Mouse (Mus musculus) frontal cortex, adult (tissue): ENCODE measurements at regions not wholly inside any gene's neighbourhood (a gene's known extent, or its start where the extent isn't known, plus 50 kb on each side); places are given as distances from the start of the nearest gene placed in this dataset.

Source experiments
- ATAC-seq: cut with Nextera tagmentation; 2 replicates; pipeline ENCODE4 v1.9.2; 2017; ENCODE audit warnings: mild to moderate bottlenecking, moderate library complexity, mixed read lengths; ENCODE audit not compliant: low TSS enrichment

GRCm38 (mm10) chr7:136365318-136366211 lies 528.8 kb upstream of the Mgmt start:
- no peak for ATAC-seq

- ATAC-seq: no peak
Measured at GRCm38 (mm10) chr7:136377259-136377658, 517.2 kb upstream of the Mgmt start.

GRCm38 (mm10) chr7:136377742-136378141 lies 516.7 kb upstream of the Mgmt start:
- ATAC-seq: no peak

GRCm38 (mm10) chr7:136378321-136378720 lies 516.1 kb upstream of the Mgmt start:
- ATAC-seq: no peak

- ATAC-seq: no peak
Measured at GRCm38 (mm10) chr7:136379319-136379718, 515.1 kb upstream of the Mgmt start.

GRCm38 (mm10) chr7:136379741-136380140 lies 514.7 kb upstream of the Mgmt start:
- no peak for ATAC-seq

GRCm38 (mm10) chr7:136383296-136383695 lies 511.1 kb upstream of the Mgmt start:
- ATAC-seq: no peak

- ATAC-seq: no peak
Measured at GRCm38 (mm10) chr7:136387736-136388135, 506.7 kb upstream of the Mgmt start.

- no peak for ATAC-seq
Measured at GRCm38 (mm10) chr7:136390066-136390465, 504.3 kb upstream of the Mgmt start.

- no peak for ATAC-seq
Measured at GRCm38 (mm10) chr7:136393454-136393853, 501.0 kb upstream of the Mgmt start.

GRCm38 (mm10) chr7:136395838-136396237 lies 498.6 kb upstream of the Mgmt start:
- no peak for ATAC-seq

GRCm38 (mm10) chr7:136397101-136397500 lies 497.3 kb upstream of the Mgmt start:
- ATAC-seq: no peak

- no peak for ATAC-seq
Measured at GRCm38 (mm10) chr7:136402688-136403597, 491.5 kb upstream of the Mgmt start.

GRCm38 (mm10) chr7:136405391-136405790 lies 489.0 kb upstream of the Mgmt start:
- no peak for ATAC-seq

GRCm38 (mm10) chr7:136406258-136407100 lies 487.9 kb upstream of the Mgmt start:
- no peak for ATAC-seq

- ATAC-seq: no peak
Measured at GRCm38 (mm10) chr7:136414808-136415207, 479.6 kb upstream of the Mgmt start.

GRCm38 (mm10) chr7:136417327-136417726 lies 477.1 kb upstream of the Mgmt start:
- no peak for ATAC-seq

GRCm38 (mm10) chr7:136423846-136424531 lies 470.4 kb upstream of the Mgmt start:
- no peak for ATAC-seq

- ATAC-seq: no peak
Measured at GRCm38 (mm10) chr7:136427164-136427563, 467.2 kb upstream of the Mgmt start.

- no peak for ATAC-seq
Measured at GRCm38 (mm10) chr7:136430085-136431011, 464.1 kb upstream of the Mgmt start.
